Mouse (Mus musculus): ENCODE results near the gene Map2k2.
"Not testable (repeated sequence)": the region's sequence is repeated elsewhere in the genome, so short reads cannot be mapped to it uniquely, and the experiment has no call there.

DNA sequence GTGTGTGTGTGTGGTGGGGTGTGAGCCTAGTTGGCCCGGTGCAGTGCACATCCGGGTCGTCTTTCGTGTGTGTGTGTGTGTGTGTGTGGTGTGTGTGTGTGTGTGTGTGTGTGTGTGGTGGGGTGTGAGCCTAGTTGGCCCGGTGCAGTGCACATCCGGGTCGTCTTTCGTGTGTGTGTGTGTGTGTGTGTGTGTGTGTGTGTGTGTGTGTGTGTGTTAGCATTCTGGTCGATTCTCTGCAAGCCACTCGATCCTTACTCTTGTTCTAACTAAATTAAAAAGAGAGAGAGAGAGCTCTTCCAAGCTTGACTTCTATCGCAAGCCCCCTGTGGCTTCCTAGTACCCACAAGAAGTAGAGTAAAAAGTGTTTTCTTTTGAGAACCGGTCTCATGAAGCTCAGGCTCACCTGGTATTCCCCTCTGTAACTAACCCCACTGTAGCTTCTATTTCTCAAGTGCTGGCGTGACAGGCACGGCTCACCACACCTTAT lies 63.7 kb downstream of the Map2k2 start:
- TF ChIP-seq EP300, CTCF (IDR thresholded peaks at IDR 0.05): not testable (repeated sequence)
